Mouse (Mus musculus): ENCODE results near the gene Ugt1a9.

DNA sequence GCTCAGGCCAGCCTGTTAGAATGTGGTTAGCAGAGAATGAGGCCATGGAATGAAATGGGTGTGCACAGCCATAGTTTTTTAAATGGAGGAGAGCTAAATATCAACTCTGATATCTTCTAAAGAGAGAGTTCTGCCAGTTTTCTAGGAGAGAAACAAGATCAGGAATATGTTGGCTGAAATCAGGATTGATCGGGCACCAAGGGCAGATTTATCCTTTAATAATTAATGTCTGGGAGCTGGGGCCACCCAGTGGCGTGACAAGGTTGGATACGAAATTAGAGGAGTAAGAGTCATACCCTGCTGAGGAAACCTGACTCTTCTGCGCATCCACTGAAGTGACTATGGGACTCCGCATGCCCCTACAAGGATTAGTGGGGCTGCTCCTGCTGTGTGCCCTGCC lies 95.1 kb downstream of the Ugt1a9 start, which contains the start of gene Ugt1a5:
- no peak for TF ChIP-seq CTCF (IDR thresholded peaks at IDR 0.05; ENCODE audit: low read depth)
- no peak for TF ChIP-seq EP300 (IDR thresholded peaks at IDR 0.05; ENCODE audit: low read depth)
